In genomic region chr1:186034443-186034842, GRCm38 (mm10) we compare ENCODE assay signal across 21 mouse cellular contexts.
"Had no signal": no experiment of that assay in that cellular context is flagged by ENCODE, and none has a peak within 500 bp of the region (broad histone marks: within the 10 kb centered on the region; RNA-seq: fewer than 3 reads in every experiment).

No protein-coding gene starts in this region.

- DNase-seq: kidney, adult 18-20 months; kidney, adult 9 months; kidney, postnatal 14 days; kidney, postnatal 4 days; left cerebral cortex, postnatal 4 days; lung, embryonic 14.5 days; right cerebral cortex, adult 18-20 months; right cerebral cortex, postnatal 14 days; right cerebral cortex, postnatal 4 days; thymus, adult 2 months; thymus, postnatal 14 days; thymus, postnatal 4 days had no signal

- H3K9ac ChIP-seq: limb, embryonic 12.5 days; limb, embryonic 15.5 days; lung, embryonic 14.5 days; midbrain, embryonic 12.5 days; midbrain, embryonic 15.5 days; neural tube, embryonic 12.5 days; neural tube, embryonic 15.5 days had no signal

- H3K27ac ChIP-seq: limb, embryonic 12.5 days; limb, embryonic 15.5 days; macrophage; midbrain, embryonic 12.5 days; midbrain, embryonic 15.5 days; neural tube, embryonic 12.5 days; neural tube, embryonic 15.5 days; stomach, postnatal 0 days had no signal

- H3K27me3 ChIP-seq: limb, embryonic 12.5 days; limb, embryonic 15.5 days; midbrain, embryonic 12.5 days; midbrain, embryonic 15.5 days; neural tube, embryonic 12.5 days; neural tube, embryonic 15.5 days had no signal

- H3K4me1 ChIP-seq: limb, embryonic 15.5 days; midbrain, embryonic 12.5 days; midbrain, embryonic 15.5 days; neural tube, embryonic 12.5 days; neural tube, embryonic 15.5 days had no signal

- H3K36me3 ChIP-seq: limb, embryonic 12.5 days; limb, embryonic 15.5 days; midbrain, embryonic 12.5 days; midbrain, embryonic 15.5 days; neural tube, embryonic 12.5 days; neural tube, embryonic 15.5 days had no signal

- ATAC-seq: lung, postnatal 0 days; midbrain, embryonic 15.5 days had no signal

- H3K4me2 ChIP-seq: limb, embryonic 12.5 days; limb, embryonic 15.5 days; lung, embryonic 14.5 days; midbrain, embryonic 12.5 days; midbrain, embryonic 15.5 days; neural tube, embryonic 12.5 days; neural tube, embryonic 15.5 days had no signal

- H3K9me3 ChIP-seq: limb, embryonic 12.5 days; limb, embryonic 15.5 days; midbrain, embryonic 12.5 days; midbrain, embryonic 15.5 days; neural tube, embryonic 12.5 days; neural tube, embryonic 15.5 days had no signal

- H3K4me3 ChIP-seq: limb, embryonic 12.5 days; limb, embryonic 15.5 days; midbrain, embryonic 12.5 days; midbrain, embryonic 15.5 days; neural tube, embryonic 12.5 days; neural tube, embryonic 15.5 days had no signal
